7 mouse cellular contexts compared by ENCODE assay signal in genomic region chr5:122280827-122281462, GRCm38 (mm10). TPM values are rescaled to one million over a fixed set of nuclear protein-coding genes. Genes with fewer than 3 reads are reported as not detected.
DNase-seq lines count a peak whose midpoint lies in the region; ATAC-seq and TF ChIP-seq lines count a peak whose summit lies in the region.

No protein-coding gene starts in this region.

- H3K4me1 ChIP-seq in E14TG2a.4 (replicated peaks; ENCODE audit: low read depth, low read length), result peaks cover 52% of the 10 kb centered on the region
- H3K4me1 ChIP-seq in bone marrow macrophage, adult 2 months (ENCODE audit: control insufficient read depth, insufficient read depth, low read length), result peaks cover 30% of the 10 kb centered on the region
- peaks cover 15 to 23% of the 10 kb centered on the region in 2 experiments for H3K4me1 ChIP-seq in liver, embryonic 14.5 days (replicated peaks; ENCODE audit: control insufficient read depth in 2 of 2, insufficient read depth in 2 of 2, low read length in 1 of 2)

- WGBS in liver, embryonic 14.5 days (ENCODE audit: insufficient replicate concordance), result 38% methylated on average over 19 of the region's 19 CpGs

- H3K4me2 ChIP-seq in liver, embryonic 14.5 days (ENCODE audit: low read depth), result peak overlapping the region; percentile 5; the same call in 1 of the 2 replicates

- H3K27me3 ChIP-seq in E14TG2a.4 (ENCODE audit: insufficient read depth, low read length), result peaks cover 26% of the 10 kb centered on the region
- no peaks in the 10 kb centered on the region; the same call in 1 of the 2 replicates for H3K27me3 ChIP-seq in liver, embryonic 14.5 days (ENCODE audit: control insufficient read depth, insufficient read depth, low read length)

- peak overlapping the region; percentile 67 for H3K27ac ChIP-seq in bone marrow macrophage, adult 2 months (ENCODE audit: insufficient read depth, low read depth, low read length)
- no peak overlapping the region for H3K27ac ChIP-seq in liver, embryonic 14.5 days

- H3K9me3 ChIP-seq in E14TG2a.4 (ENCODE audit: low read length), result 0 out of 2 replicates have a peak, but pooled peaks cover 8% of the 10 kb centered on the region
- no peaks in the 10 kb centered on the region for H3K9me3 ChIP-seq in liver, embryonic 14.5 days (ENCODE audit: control insufficient read depth, low read length)

- TF ChIP-seq POLR2A in bone marrow macrophage, adult 2 months (IDR thresholded peaks at IDR 0.05; ENCODE audit: borderline replicate concordance, low read depth, low read length), result no peak

- TF ChIP-seq CTCF in E14TG2a.4 (conservative IDR thresholded peaks at IDR 0.05; ENCODE audit: low read length), result no peak
- no peak; the same call in 1 of the 2 replicates for TF ChIP-seq CTCF in bone marrow macrophage, adult 2 months (IDR thresholded peaks at IDR 0.05; ENCODE audit: low read depth, low read length)
- no peak for TF ChIP-seq CTCF in liver, embryonic 14.5 days (IDR thresholded peaks at IDR 0.05; ENCODE audit: low read depth)

- ATAC-seq in liver, embryonic 14.5 days (ENCODE audit: insufficient read depth), result no peak

- no peak for TF ChIP-seq EP300 in liver, embryonic 14.5 days (IDR thresholded peaks at IDR 0.05; ENCODE audit: low read depth)

- peak; percentile 49 for DNase-seq in induced T-regulatory cell, adult 2 months (ENCODE audit: low read depth)
- DNase-seq in liver, embryonic 14.5 days (ENCODE audit: low read depth in 3 of 3, low spot score in 3 of 3), result no peak
- DNase-seq in urinary bladder, adult 2 months (ENCODE audit: low spot score), result peak; percentile 50
- DNase-seq in yolk sac, embryonic 10.5 days (ENCODE audit: low spot score), result no peak
- DNase-seq in natural killer cell, adult 2 months (ENCODE audit: low spot score in 2 of 2), result no peak

- H3K36me3 ChIP-seq in E14TG2a.4 (ENCODE audit: insufficient read depth, low read length), result peaks cover 1% of the 10 kb centered on the region; the same call in 1 of the 2 replicates
- no peaks in the 10 kb centered on the region for H3K36me3 ChIP-seq in liver, embryonic 14.5 days (replicated peaks; ENCODE audit: control insufficient read depth, insufficient read depth, low read depth)

- H3K9ac ChIP-seq in liver, embryonic 14.5 days (replicated peaks), result no peak overlapping the region

- H3K4me3 ChIP-seq in E14TG2a.4 (replicated peaks; ENCODE audit: low read length), result peak overlapping the region; percentile 53; the same call in 1 of the 2 replicates
- peak overlapping the region; percentile 12 for H3K4me3 ChIP-seq in bone marrow macrophage, adult 2 months (ENCODE audit: insufficient read depth, low read length)
- no peak overlapping the region for H3K4me3 ChIP-seq in liver, embryonic 14.5 days (ENCODE audit: insufficient read depth in 1 of 2, low read depth in 2 of 2, low read length in 2 of 2)

RNA-seq across cellular contexts. Expression of gene Pptc7, which starts 3.2 kb away (rescaled TPM):
- 12.3 and 13.5 TPM in 2 replicates for polyA plus RNA-seq in bone marrow macrophage, adult 2 months (2012; ENCODE audit: insufficient read depth, insufficient read length, missing spikeins)
- 3.5 and 3.6 TPM in 2 replicates for polyA plus RNA-seq in liver, embryonic 14.5 days (2012; rRNA removed)
- polyA plus RNA-seq in liver, embryonic 14.5 days (2014; fragmentation: Nextera tagmentation; extraction: Ambion mirVana), result 2.7 and 2.9 TPM in 2 replicates
- 22.6 and 25.2 TPM in 2 replicates for polyA plus RNA-seq in urinary bladder, adult 2 months (2012; rRNA removed)

RNA-seq across cellular contexts. Expression of gene Tctn1, which starts 16.7 kb away (rescaled TPM):
- polyA plus RNA-seq in bone marrow macrophage, adult 2 months (2012; ENCODE audit: insufficient read depth, insufficient read length, missing spikeins), result 13.7 and 15.6 TPM in 2 replicates
- 1.7 and 2.0 TPM in 2 replicates for polyA plus RNA-seq in liver, embryonic 14.5 days (2012; rRNA removed)
- 0.50 and 0.58 TPM in 2 replicates for polyA plus RNA-seq in liver, embryonic 14.5 days (2014; fragmentation: Nextera tagmentation; extraction: Ambion mirVana)
- 15.6 and 17.7 TPM in 2 replicates for polyA plus RNA-seq in urinary bladder, adult 2 months (2012; rRNA removed)

Comparison
In these comparisons a context has a peak if more than half of its experiments do, and no peak if none do; other contexts are left out.
1. H3K4me3 ChIP-seq: peak in E14TG2a.4 (single experiment) and bone marrow macrophage, adult 2 months (single experiment); none in liver, embryonic 14.5 days (0 of 2).
2. DNase-seq: peak in induced T-regulatory cell, adult 2 months (single experiment) and urinary bladder, adult 2 months (single experiment); none in liver, embryonic 14.5 days (0 of 3), yolk sac, embryonic 10.5 days (single experiment) and natural killer cell, adult 2 months (0 of 2).